Mouse (Mus musculus): ENCODE results near the gene Rapgef5. TPM values are rescaled to one million over a fixed set of nuclear protein-coding genes. Genes with fewer than 3 reads are reported as not detected.

Gene Rapgef5
- total and polyA plus RNA-seq, 3 experiments, result 4.2 to 6.8 (median 4.8) TPM

DNA sequence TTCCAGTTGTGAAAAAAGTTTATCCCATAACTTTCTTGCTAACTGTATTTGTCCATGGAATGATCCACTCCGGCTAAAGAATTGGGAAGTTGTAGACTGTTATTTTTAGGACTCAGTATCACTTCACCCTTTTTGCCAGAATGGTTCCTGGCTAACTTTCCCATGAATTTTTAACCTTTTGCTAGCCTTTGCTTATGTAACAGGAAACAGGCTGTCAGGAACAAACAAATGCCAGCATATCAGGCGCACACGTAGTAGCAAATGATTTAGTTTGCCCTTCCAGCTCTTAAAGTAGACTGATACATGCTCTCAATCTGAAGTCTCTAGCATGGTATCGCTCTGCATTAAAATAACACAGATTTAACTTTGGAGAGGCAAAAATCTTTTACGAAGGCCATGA lies 141.5 kb downstream of the Rapgef5 start:
- in situ Hi-C loops (cut with MboI; ENCODE audit: low pct_ligation_motif_present, low pct_unique_long_range_greater_than_20kb, low sequenced_read_pairs) (no loop called here), dilution Hi-C loops (cut with MboI; ENCODE audit: extremely low pct_ligation_motif_present, extremely low pct_unique_long_range_greater_than_20kb, low sequenced_read_pairs) (no loop called here)
- no peak overlapping the region for H3K9ac ChIP-seq (ENCODE audit: insufficient read depth, low read depth)
- H3K9me3 ChIP-seq (replicated peaks; ENCODE audit: low read length), result no peaks in the 10 kb centered on the region
- no peak overlapping the region for H3K4me3 ChIP-seq (replicated peaks in 1 of 3; ENCODE audit: low read depth in 2 of 3, low read length in 2 of 3, poor library complexity in 1 of 3)
- H3K27ac ChIP-seq (ENCODE audit: insufficient read depth, low read depth), result no peak overlapping the region
- TF ChIP-seq NRF1 (IDR thresholded peaks at IDR 0.05; ENCODE audit: low read depth, low read length) (no peak), GABPA (IDR thresholded peaks at IDR 0.05; ENCODE audit: insufficient replicate concordance, low read depth, low read length) (no peak), MAZ (IDR thresholded peaks at IDR 0.05; ENCODE audit: low read depth, low read length) (no peak), ETS1 (conservative IDR thresholded peaks at IDR 0.05; ENCODE audit: low read depth, low read length) (no peak), BHLHE40 (IDR thresholded peaks at IDR 0.05; ENCODE audit: low read depth, low read length) (no peak), ZNF384 (IDR thresholded peaks at IDR 0.05; ENCODE audit: low read depth, low read length) (no peak), ZKSCAN1 (IDR thresholded peaks at IDR 0.05; ENCODE audit: borderline replicate concordance, low read depth, low read length) (no peak), TBP (conservative IDR thresholded peaks at IDR 0.05; ENCODE audit: low read depth, low read length) (no peak), UBTF (IDR thresholded peaks at IDR 0.05; ENCODE audit: low read depth, low read length) (no peak), EP300 (IDR thresholded peaks at IDR 0.05; ENCODE audit: low read length) (no peak), CHD1 (IDR thresholded peaks at IDR 0.05; ENCODE audit: low read depth, low read length) (no peak), MYC (IDR thresholded peaks at IDR 0.05; ENCODE audit: low read depth, low read length) (no peak)
- DNase-seq (ENCODE audit: extremely low read depth), result no peak
- H3K79me2 ChIP-seq (replicated peaks; ENCODE audit: control insufficient read depth, extremely low read depth, insufficient read depth, poor library complexity, severe bottlenecking), result no peaks in the 10 kb centered on the region
- no peaks in the 10 kb centered on the region for H3K27me3 ChIP-seq (replicated peaks)
- H3K4me1 ChIP-seq (ENCODE audit: control insufficient read depth in 1 of 2, insufficient read depth in 2 of 2), result no peaks in the 10 kb centered on the region
- peaks cover 0 to 2% of the 10 kb centered on the region in 2 experiments for H3K36me3 ChIP-seq (replicated peaks in 1 of 2; ENCODE audit: control insufficient read depth in 1 of 2, insufficient read depth in 1 of 2, low read length in 1 of 2)
- no peak overlapping the region for H3K4me2 ChIP-seq (ENCODE audit: insufficient read depth, low read depth, poor library complexity, severe bottlenecking)

DNA sequence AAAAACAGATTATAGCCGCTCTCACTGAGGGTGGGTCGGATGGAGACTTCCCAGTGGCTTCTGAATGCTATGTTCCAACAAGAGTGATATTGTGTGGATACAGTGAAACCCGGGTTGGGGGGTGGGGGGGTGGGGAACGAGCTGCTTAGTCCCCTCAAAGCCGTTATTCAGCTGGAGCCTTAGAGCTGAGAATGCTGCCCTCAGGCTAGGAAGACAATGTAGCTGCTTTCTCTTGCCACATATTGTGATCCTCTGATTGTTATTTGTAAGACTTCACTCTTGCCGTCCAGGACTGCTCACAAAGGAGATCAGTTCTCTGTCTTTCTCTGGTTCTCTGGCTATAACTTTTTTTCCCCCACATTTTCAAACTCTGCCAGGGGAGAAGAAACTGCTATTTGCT lies 142.5 kb downstream of the Rapgef5 start:
- in situ Hi-C loops (cut with MboI; ENCODE audit: low pct_ligation_motif_present, low pct_unique_long_range_greater_than_20kb, low sequenced_read_pairs) (no loop called here), dilution Hi-C loops (cut with MboI; ENCODE audit: extremely low pct_ligation_motif_present, extremely low pct_unique_long_range_greater_than_20kb, low sequenced_read_pairs) (no loop called here)
- Histone ChIP-seq H3K27me3 (replicated peaks) (no peaks in the 10 kb centered on the region), H3K9me3 (replicated peaks; ENCODE audit: low read length) (no peaks in the 10 kb centered on the region), H3K36me3 (replicated peaks in 1 of 2; ENCODE audit: control insufficient read depth in 1 of 2, insufficient read depth in 1 of 2, low read length in 1 of 2) (peaks cover 0 to 2% of the 10 kb centered on the region in 2 experiments), H3K4me1 (ENCODE audit: control insufficient read depth in 1 of 2, insufficient read depth in 2 of 2) (no peaks in the 10 kb centered on the region), H3K9ac (ENCODE audit: insufficient read depth, low read depth) (no peak overlapping the region), H3K27ac (ENCODE audit: insufficient read depth, low read depth) (no peak overlapping the region), H3K4me2 (ENCODE audit: insufficient read depth, low read depth, poor library complexity, severe bottlenecking) (no peak overlapping the region), H3K4me3 (replicated peaks in 1 of 3; ENCODE audit: low read depth in 2 of 3, low read length in 2 of 3, poor library complexity in 1 of 3) (no peak overlapping the region), H3K79me2 (replicated peaks; ENCODE audit: control insufficient read depth, extremely low read depth, insufficient read depth, poor library complexity, severe bottlenecking) (no peaks in the 10 kb centered on the region)
- no peak for DNase-seq (ENCODE audit: extremely low read depth)
- TF ChIP-seq E2F4 (IDR thresholded peaks at IDR 0.05; ENCODE audit: insufficient replicate concordance, low read depth, low read length) (no peak), CHD1 (IDR thresholded peaks at IDR 0.05; ENCODE audit: low read depth, low read length) (no peak), MAFK (IDR thresholded peaks at IDR 0.05; ENCODE audit: insufficient replicate concordance, low read length) (no peak)

DNA sequence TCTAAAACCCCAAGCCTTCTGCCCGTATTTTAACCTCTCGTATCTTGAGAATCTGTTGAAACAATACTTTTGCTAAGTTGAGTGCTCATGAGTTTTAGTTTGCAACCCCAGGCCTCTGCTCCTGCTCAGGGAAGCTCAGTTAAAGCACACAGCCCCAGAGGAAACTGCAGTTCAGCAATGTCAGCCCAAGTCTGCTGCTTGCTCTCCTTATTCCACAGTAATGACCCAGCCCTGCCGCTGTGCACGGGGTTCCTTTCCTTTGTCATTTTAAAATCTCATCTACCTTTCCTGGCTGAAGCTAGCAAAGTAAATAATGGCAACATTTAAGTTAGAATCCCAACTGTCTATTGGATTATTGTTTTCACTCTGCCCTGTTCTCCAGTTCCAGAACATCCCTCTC lies 144.1 kb downstream of the Rapgef5 start:
- H3K9ac ChIP-seq (ENCODE audit: insufficient read depth, low read depth), result no peak overlapping the region
- dilution Hi-C loops (cut with MboI; ENCODE audit: extremely low pct_ligation_motif_present, extremely low pct_unique_long_range_greater_than_20kb, low sequenced_read_pairs), result no loop called here
- no peak for DNase-seq (ENCODE audit: extremely low read depth)
- no peaks in the 10 kb centered on the region for H3K27me3 ChIP-seq (replicated peaks)
- H3K4me1 ChIP-seq (ENCODE audit: control insufficient read depth in 1 of 2, insufficient read depth in 2 of 2), result no peaks in the 10 kb centered on the region
- no peak overlapping the region for H3K4me3 ChIP-seq (replicated peaks in 1 of 3; ENCODE audit: low read depth in 2 of 3, low read length in 2 of 3, poor library complexity in 1 of 3)
- no peak overlapping the region for H3K27ac ChIP-seq (ENCODE audit: insufficient read depth, low read depth)
- H3K9me3 ChIP-seq (replicated peaks; ENCODE audit: low read length), result no peaks in the 10 kb centered on the region
- H3K4me2 ChIP-seq (ENCODE audit: insufficient read depth, low read depth, poor library complexity, severe bottlenecking), result no peak overlapping the region
- no peaks in the 10 kb centered on the region for H3K79me2 ChIP-seq (replicated peaks; ENCODE audit: control insufficient read depth, extremely low read depth, insufficient read depth, poor library complexity, severe bottlenecking)
- H3K36me3 ChIP-seq (replicated peaks in 1 of 2; ENCODE audit: control insufficient read depth in 1 of 2, insufficient read depth in 1 of 2, low read length in 1 of 2), result no peaks in the 10 kb centered on the region
- in situ Hi-C loops (cut with MboI; ENCODE audit: low pct_ligation_motif_present, low pct_unique_long_range_greater_than_20kb, low sequenced_read_pairs), result no loop called here
- TF ChIP-seq USF2 (conservative IDR thresholded peaks at IDR 0.05; ENCODE audit: low read depth, low read length) (no peak), PAX5 (IDR thresholded peaks at IDR 0.05; ENCODE audit: low read length) (no peak), JUN (IDR thresholded peaks at IDR 0.05; ENCODE audit: insufficient read depth, low read depth, low read length) (no peak), BHLHE40 (IDR thresholded peaks at IDR 0.05; ENCODE audit: low read depth, low read length) (no peak), RCOR1 (conservative IDR thresholded peaks at IDR 0.05; ENCODE audit: low read depth, low read length) (no peak)

Measured in CH12.LX (cell line).